Mouse (Mus musculus) G1E-ER4 (cell line): ENCODE measurements around the gene Exosc5. TPM values are rescaled to one million over a fixed set of nuclear protein-coding genes. Genes with fewer than 3 reads are reported as not detected.

Source experiments
- GATA1 ChIP-seq: IDR thresholded peaks from one replicate; pipeline ENCODE4 v1.8.0; 2012; ENCODE audit warnings: low read length, inconsistent platforms
- polyA plus RNA-seq: library from polyadenylated mRNA; stranded (reverse); fragments of >175 nt; gene quantifications from 2 replicates; pipeline ENCODE4 v1.2.3, GENCODE M21; 2012

The Exosc5 gene
- polyA plus RNA-seq, 1 experiment: 652 TPM

DNA sequence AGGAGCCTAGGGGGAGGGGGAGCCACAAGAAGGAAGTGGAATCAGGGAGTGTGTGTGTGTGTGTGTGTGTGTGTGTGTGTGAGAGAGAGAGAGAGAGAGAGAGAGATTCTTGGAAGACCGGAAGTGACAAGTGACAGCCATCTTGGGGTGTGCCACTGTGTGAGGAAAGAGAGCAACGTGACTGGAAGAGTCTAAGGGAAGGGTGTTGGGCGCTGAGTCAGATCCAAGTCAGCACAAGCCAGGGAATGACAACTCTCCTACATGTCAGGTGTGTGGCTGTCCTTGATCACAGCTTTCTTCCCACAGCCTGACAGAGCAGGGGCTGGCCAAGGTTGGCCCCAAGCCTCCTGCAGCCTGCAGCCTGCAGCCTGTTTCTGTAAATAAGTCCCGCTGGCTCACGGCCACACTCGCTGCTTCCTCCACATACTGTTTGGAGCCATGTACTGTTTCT, 46.9 kb downstream of the Exosc5 start:
- no peak for TF ChIP-seq GATA1

DNA sequence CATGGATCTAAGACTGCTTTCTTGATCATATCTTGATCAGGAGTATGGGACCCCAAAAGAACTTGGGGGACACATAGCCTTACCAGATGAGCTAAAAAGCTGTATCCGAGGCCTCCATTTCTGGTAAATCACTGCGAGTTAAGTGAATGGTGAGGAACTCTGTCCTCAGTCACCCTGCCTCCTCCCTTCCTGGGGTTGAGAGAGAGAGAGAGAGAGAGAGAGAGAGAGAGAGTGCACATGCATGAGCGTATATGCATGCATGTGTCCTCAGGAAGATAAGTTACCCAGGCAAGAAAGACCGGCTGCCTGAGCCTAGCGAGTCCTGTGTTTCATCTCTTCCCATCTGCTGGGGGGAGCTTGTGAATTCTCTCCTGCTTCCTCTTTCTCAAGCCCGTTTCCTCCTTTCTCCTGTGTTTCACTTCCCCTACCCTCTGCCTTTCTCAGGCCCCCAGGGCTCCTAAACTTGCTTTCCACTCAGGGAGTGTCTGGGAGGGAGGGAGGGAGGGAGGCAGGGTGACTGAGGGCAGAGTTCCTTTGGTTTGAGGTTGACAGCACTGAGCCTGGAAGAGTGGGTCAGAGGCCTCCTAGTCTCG, 47.7 kb downstream of the Exosc5 start:
- TF ChIP-seq GATA1: no peak

DNA sequence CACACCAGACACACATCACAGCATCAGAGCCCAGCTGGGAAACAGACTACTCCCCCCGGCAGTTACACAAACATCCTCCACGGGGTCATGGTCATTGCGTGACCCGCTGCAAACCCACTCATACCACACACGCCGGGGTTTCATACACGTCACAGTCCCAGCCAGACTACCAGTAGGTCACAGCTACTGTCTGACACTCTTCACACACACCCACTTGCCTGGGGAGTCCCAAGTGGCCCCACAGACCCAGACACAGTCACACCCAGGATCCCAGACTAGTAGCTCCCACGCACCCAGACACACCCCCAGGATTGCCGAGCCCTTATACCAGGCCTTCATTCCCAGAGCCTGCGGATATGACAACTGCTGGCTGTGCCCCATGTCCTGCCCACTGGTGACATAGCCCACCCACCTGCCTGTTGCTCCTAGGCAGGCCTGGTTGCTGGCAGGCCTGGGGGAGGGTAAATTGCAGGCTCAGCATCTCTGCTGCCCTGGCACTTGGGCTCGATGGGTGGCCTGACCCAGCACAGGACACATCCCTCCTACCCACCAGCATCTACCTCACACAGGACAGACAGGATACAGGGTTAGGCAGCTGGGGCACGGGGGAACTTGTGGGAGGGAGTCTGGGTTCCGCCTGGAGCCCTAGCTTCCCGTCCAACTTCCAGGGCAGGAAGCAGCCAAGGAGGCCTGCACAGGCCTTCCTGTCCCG, 48.8 kb downstream of the Exosc5 start:
- no peak for TF ChIP-seq GATA1

DNA sequence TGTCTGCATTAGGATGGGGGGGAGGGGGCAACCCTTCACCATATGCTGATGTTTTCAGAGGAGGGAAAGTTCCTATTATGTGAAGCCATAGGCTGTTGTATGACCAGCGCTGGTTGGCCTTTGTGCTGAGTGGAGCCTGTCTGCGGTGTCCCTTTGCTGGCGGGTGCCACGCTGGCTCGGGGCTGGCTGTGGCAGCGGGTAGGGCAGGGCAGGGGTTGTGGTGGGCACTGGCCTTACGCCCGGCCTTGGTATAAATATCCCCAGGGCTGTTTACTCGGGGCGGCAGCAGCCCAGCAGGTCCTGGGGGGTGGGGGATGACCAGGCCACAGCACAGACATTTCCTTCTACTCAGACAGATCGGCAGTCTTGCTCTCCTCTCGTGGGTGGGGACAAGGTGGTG, 51.0 kb downstream of the Exosc5 start:
- TF ChIP-seq GATA1: no peak

DNA sequence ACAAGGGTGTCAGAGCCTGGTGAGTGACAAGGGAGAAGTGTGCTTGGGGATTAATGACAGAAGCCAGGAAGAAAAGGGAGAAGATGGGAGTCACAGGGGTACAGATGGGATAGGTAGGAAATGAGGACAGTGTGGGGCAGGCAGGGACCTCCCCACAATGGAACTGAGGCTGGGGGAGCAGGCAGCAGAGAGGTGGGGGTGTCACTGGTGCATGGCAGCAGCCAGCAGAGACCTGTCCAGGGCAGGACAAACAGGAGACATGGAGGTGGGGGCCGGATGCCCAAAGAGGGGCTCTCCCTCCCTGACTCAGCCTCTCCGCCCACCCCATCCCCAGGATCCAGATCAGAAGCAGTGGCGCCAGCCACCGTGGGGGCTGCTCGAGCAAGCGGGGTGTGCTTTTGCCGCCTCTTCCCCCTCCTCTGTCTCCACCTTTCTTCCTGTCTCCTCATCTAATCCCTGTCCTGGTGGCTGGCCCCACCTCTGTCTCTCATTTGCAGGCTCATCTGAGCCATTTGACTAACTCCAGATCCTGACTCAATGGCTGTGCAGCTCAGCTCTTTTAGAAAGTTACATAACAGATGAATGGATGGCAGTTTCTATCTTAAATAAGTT, 51.7 kb downstream of the Exosc5 start:
- TF ChIP-seq GATA1: no peak

DNA sequence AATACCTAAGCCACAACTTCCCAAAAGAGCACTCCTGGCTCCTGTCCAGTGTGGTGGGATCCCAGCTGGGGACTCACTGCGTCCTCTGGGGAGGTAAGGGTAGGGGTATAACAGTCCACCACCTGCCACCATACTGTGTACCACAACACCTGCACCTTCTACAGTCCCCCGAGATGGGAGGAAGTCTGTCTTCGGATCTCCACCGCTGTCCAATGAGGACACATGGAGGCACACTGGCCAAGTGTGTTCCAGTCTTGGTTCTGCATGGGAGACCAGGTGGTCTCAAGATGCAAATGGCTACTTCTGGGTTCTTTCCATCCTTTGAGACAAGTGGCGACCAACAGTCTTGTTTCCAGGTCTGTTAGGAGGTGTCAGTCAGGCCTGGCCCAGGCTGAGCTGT, 52.2 kb downstream of the Exosc5 start:
- TF ChIP-seq GATA1: no peak

DNA sequence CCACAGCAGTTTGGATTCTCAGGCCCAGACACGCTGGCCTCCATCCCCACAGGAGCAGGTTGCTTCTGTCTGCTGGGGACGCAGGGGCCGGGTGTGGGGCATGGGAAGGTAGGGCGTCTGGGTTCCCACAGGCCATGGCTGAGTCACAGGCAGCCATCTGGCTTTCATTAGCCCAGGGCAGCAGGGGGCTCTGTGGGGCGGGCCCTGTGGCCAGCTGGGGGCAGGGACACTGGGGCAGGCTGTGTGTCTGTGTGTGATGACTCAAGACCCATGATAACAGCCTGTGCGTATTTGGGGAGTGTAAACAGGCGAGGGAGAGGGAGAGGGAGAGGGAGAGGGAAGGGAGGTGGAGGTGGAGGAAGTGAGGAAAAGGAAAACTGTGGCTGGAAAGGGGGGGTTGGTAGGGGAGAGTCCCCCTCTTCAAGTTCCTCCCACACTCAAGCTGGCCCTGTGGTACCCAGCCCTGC, 52.8 kb downstream of the Exosc5 start:
- TF ChIP-seq GATA1: no peak

DNA sequence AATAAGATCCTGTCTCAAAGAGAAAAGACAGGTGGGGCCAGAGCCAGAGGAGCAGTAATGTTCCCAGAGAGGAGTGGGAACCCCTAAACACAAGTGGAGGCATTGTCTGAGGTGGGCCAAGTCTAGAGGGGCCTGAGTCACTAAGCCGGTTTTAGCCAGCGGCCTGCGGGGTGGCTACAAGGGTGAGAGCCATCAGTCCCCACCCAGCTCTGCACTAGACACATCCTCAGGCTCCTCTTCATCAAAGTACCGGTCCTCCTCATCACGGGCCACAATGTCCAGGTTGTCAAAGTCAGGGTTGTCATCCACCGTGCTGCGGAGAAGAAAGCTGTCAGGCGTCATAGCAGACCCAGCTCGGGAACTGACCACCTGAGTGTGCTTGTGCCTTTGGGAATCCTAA, 53.8 kb downstream of the Exosc5 start:
- TF ChIP-seq GATA1: no peak

DNA sequence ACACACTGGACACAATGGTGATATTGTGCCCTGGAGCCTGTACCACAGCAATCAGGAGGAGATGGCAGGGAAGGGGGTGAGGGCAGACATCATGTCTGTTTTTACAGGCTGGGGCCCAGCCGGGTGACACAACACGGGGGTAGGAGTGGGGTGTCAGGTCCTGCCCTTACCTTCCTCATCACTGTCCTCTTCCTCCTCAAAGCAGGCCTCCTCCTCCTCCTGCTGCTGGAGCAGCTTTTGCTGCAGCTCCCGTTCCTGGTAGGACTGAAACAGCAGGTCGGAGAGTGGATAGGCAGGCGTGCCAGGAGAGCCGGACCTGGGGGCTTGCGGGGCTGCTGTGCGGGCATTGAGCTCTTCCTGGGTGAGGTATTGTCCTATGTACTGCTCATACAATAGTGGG, 55.6 kb downstream of the Exosc5 start:
- TF ChIP-seq GATA1: no peak

DNA sequence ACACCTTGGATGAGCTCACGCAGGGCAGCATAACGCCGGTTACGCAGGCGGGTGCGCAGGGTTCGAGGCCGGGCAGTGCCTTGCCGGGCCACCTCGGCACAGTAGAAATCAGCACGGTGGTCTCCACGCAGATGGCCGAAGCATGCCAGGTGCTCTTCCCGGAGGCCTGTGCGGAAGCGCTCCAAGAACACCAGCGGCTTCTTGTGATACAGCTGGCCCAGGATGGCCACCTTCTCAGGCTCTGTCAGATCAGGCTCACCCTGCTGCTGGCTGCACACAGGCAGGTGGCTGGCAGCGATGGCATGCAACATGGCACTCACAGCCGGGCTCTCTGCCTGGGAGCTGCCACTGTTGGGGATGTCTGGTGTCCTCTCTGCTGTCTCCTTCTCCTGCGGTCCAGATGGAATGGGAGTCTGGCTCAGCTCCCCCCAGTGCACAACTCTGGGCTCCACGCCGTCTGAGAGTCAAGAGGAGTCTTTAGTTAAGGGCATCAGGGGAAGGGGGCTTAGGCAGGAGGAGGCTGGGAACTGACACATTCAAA, 56.8 kb downstream of the Exosc5 start:
- TF ChIP-seq GATA1: no peak

DNA sequence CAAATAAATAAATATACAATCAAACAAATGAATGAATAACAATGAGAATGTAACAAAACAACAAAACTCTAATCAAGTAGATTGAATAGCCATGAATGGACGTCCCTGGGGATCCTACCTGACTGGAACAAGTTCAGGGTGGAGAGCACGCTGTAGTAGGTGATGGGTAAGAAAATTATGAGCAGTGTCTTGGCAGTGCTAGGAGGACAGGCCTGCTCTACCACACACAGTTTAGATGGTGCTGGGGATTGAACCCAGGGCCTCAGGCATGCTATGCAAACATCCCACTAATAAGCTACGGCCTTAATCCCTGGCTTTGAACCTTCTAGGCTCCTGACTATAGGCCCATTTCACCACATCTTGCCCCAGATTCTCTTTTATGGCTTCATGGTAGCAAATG, 58.5 kb downstream of the Exosc5 start:
- no peak for TF ChIP-seq GATA1

DNA sequence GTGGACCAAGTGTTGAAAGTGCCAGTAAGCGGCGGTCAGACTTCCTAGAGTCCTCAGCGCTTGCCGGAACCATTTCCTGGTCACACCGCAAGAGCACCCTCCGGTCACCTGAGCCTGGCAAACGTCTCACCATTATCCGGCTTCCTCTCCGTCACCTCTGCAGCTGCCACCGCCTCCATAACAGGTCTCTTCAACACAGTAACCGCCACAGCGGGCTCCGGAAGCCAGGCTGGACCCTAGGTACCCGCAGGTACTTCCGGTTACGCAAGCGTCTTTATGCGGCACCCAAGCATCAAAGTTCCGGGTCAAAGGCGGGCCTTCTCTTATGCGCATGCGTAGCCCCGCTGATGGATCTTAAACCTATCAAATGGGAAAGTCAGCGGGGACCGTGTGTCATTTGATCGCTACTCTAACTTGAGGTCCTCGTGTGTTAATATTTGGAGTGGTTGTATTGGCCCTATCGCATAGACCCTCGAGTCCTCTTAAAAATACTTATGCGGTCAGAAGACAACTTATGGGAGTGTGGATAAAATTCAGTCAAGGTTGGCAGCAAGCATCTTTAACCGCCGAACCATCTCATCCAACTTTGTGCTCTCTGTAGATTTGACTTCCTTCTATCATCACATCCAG, 59.9 kb downstream of the Exosc5 start, which contains the start of gene Ccdc97:
Ccdc97 (minus strand) TSS at position 301 of the 630 bp plus-strand sequence.
- no peak for TF ChIP-seq GATA1

DNA sequence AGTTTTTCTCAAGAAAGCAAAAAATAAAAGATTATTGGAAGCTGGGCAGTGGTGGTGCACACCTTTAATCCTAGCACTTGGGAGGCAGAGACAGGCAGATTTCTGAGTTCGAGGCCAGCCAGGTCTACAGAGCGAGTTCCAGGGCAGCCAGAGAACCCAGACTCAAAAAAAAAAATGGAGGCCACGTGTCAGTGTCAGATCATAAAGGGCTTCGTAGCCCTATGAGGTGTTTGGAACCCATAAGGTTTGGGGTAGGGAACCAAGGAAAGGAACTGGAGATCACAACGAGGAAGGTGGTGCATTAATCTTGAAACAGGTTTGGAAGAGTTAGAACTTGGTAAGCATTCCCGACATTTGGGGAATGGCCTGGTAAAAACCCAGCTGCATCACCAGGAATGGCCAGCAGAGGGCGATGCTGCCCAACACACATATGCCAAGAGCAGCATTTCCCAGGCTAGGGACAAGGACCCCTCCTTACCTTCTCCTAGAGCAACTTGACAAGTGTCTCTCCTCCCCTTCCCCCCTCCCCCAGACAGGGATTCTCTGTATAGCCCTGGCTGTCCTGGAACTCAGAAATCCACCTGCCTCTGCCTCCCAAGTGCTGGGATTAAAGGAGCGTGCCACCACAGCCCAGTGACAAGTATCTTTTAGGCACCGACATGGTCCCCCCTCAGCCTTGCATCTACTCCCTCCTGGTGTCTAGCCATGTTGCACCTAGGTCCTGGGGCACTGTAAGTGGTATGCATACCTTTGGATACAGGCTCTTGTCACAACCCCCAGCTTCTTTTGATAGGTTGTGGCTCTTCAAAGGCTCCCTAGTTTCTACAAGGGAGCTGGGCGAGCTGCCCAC, 61.0 kb downstream of the Exosc5 start:
- TF ChIP-seq GATA1: no peak

DNA sequence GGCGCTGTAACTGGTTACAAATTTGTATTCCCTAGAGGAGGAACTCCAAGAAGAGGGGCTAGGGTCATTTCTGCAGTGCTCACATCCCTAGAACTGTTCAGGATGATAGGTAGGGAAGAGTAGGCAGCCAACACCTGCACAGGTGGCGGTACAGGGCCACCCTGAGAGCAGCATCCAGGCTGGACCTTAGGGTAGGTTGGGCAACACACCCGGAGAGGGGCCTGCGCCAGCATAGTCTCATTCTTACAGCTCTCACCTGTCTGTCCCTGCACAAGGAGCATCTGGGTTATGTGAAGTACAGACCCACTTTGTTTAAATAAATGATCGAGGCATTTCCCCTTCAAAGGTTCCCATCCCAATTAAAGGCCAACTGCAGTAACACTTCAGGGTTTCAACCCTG, 61.8 kb downstream of the Exosc5 start:
- no peak for TF ChIP-seq GATA1

Other genes starting within 250 kb of the Exosc5 start
- not detected in 2 replicates for gene Cxcl17, start 246.3 kb upstream of the Exosc5 start, polyA plus RNA-seq
- gene Ceacam1, start 181.6 kb upstream of the Exosc5 start, polyA plus RNA-seq: not detected in 2 replicates
- gene Ceacam2, start 119.3 kb upstream of the Exosc5 start, polyA plus RNA-seq: not detected in 2 replicates
- gene Erich4, start 43.3 kb upstream of the Exosc5 start, polyA plus RNA-seq: not detected in 2 replicates
- 41.9 and 45.5 TPM in 2 replicates for gene Dmac2, start 39.8 kb upstream of the Exosc5 start, polyA plus RNA-seq
- 0.44 and 0.50 TPM in 2 replicates for gene B3gnt8, start 32.5 kb upstream of the Exosc5 start, polyA plus RNA-seq
- gene Bckdha, start 183 bp upstream of the Exosc5 start, polyA plus RNA-seq: 70.4 and 81.4 TPM in 2 replicates
- 2.8 and 3.6 TPM in 2 replicates for gene Tmem91, start 16.0 kb downstream of the Exosc5 start, polyA plus RNA-seq
- gene B9d2, start 21.6 kb downstream of the Exosc5 start, polyA plus RNA-seq: 125 and 142 TPM in 2 replicates
- gene Tgfb1, start 27.8 kb downstream of the Exosc5 start, polyA plus RNA-seq: 1,641 and 2,011 TPM in 2 replicates
- 109 and 114 TPM in 2 replicates for gene Ccdc97, start 59.9 kb downstream of the Exosc5 start, polyA plus RNA-seq
- gene Hnrnpul1, start 95.6 kb downstream of the Exosc5 start, polyA plus RNA-seq: 513 and 543 TPM in 2 replicates
- 0.03 TPM in 1 of 2 replicates, not detected in the other for gene Axl, start 129.5 kb downstream of the Exosc5 start, polyA plus RNA-seq
- not detected in 2 replicates for gene Cyp2s1, start 157.7 kb downstream of the Exosc5 start, polyA plus RNA-seq
- gene Cyp2b10, start 238.5 kb downstream of the Exosc5 start, polyA plus RNA-seq: not detected in 2 replicates